Mouse (Mus musculus) limb, embryonic 14.5 days (tissue): ENCODE measurements around the gene 4930564D02Rik. TPM values are rescaled to one million over a fixed set of nuclear protein-coding genes. Genes with fewer than 3 reads are reported as not detected.
A peak's percentile ranks its signal among the peaks of the same experiment; 100 is the strongest.

Source experiments
- ATAC-seq: fragments of 200-750 bp; cut with Nextera tagmentation; 2 replicates; pipeline ENCODE4 v1.8.0; 2017; ENCODE audit warnings: low read depth, moderate number of reproducible peaks, moderate TSS enrichment; ENCODE audit not compliant: low FRiP score
- DNase-seq: peaks from one replicate; pipeline ENCODE4 v3.0.0-alpha.2; 2015; ENCODE audit warnings: low spot score
- H3K27ac ChIP-seq: fragments of 300-500 bp; sonication (generic); replicated peaks from 2 replicates; pipeline ENCODE4 v1.5.1; 2014; ENCODE audit warnings: low read depth, mild to moderate bottlenecking, low read length, moderate library complexity, mixed read lengths
- H3K27me3 ChIP-seq: fragments of 300-500 bp; sonication (generic); 2 replicates; pipeline ENCODE4 v1.6.1; 2014; ENCODE audit warnings: low read length, mixed read lengths; ENCODE audit not compliant: control insufficient read depth, insufficient read depth
- H3K36me3 ChIP-seq: fragments of 300-500 bp; sonication (generic); 2 replicates; pipeline ENCODE4 v1.6.1; 2014; ENCODE audit warnings: mild to moderate bottlenecking, low read length, moderate library complexity, mixed read lengths; ENCODE audit not compliant: control insufficient read depth, insufficient read depth
- H3K4me1 ChIP-seq: fragments of 300-500 bp; sonication (generic); 2 replicates; pipeline ENCODE4 v1.6.1; 2014; ENCODE audit warnings: antibody characterized with exemption, low read length, mixed read lengths; ENCODE audit not compliant: control insufficient read depth, insufficient read depth
- H3K4me2 ChIP-seq: fragments of 300-500 bp; sonication (generic); replicated peaks from 2 replicates; pipeline ENCODE4 v1.6.1; 2014; ENCODE audit warnings: low read depth, mild to moderate bottlenecking, low read length, moderate library complexity; ENCODE audit not compliant: severe bottlenecking
- H3K4me3 ChIP-seq: fragments of 300-500 bp; sonication (generic); replicated peaks from 2 replicates; pipeline ENCODE4 v1.5.1; 2014; ENCODE audit warnings: low read length
- H3K9ac ChIP-seq: fragments of 300-500 bp; sonication (generic); 2 replicates; pipeline ENCODE4 v1.6.1; 2014; ENCODE audit warnings: mild to moderate bottlenecking, low read depth, low read length, moderate library complexity; ENCODE audit not compliant: severe bottlenecking
- H3K9me3 ChIP-seq: fragments of 300-500 bp; sonication (generic); 2 replicates; pipeline ENCODE4 v1.6.1; 2016; ENCODE audit warnings: low read length; ENCODE audit not compliant: control insufficient read depth
- POLR2A ChIP-seq: fragments of 200-500 bp; IDR thresholded peaks from 2 replicates; pipeline ENCODE4 v1.8.0; 2012; ENCODE audit warnings: inconsistent platforms, mild to moderate bottlenecking, moderate library complexity, borderline replicate concordance; ENCODE audit not compliant: insufficient read depth, insufficient read length; ENCODE audit errors: extremely low read depth
- WGBS: fragments of 180-500 bp; shearing (Covaris S2); extraction: QIAGEN DNeasy Blood & Tissue Kit; methylation state at CpG from one replicate; pipeline ENCODE4 v1.1.7; 2014; 5-methylcytosine and 5-hydroxymethylcytosine counted together
- polyA plus RNA-seq, 2 experiments: library from polyadenylated mRNA; depleted of rRNA in 1 of 2; stranded (reverse) in 1 of 2; unstranded in 1 of 2; fragments of >200 nt; fragmentation: Nextera tagmentation in 1 of 2; extraction: Ambion mirVana in 1 of 2; gene quantifications; 2 replicates each; pipeline versions ENCODE4 v1.2.1 to v1.2.3; 2012 to 2014

Gene 4930564D02Rik
- polyA plus RNA-seq, 2 experiments: not detected

- no peaks in the 10 kb centered on the region for H3K9me3 ChIP-seq
- no peak for TF ChIP-seq POLR2A
- H3K9ac ChIP-seq: no peak overlapping the region
- peak; percentile 89 for DNase-seq
- peaks cover 22% of the 10 kb centered on the region; the same call in 1 of the 2 replicates for H3K4me1 ChIP-seq
- no peaks in the 10 kb centered on the region for H3K27me3 ChIP-seq
- WGBS: 11% methylated on average over 25 of the region's 25 CpGs
- H3K27ac ChIP-seq: no peak overlapping the region
- peak overlapping the region; percentile 39 for H3K4me2 ChIP-seq
- peak overlapping the region; percentile 11; the same call in 1 of the 2 replicates for H3K4me3 ChIP-seq
- no peaks in the 10 kb centered on the region for H3K36me3 ChIP-seq
- peak; percentile 67; the same call in 1 of the 2 replicates for ATAC-seq
Measured at GRCm38 (mm10) chr3:105058627-105059513, 7.8 kb upstream of the 4930564D02Rik start.

GRCm38 (mm10) chr3:105059911-105060310, 6.7 kb upstream of the 4930564D02Rik start:
- Histone ChIP-seq H3K27ac (no peak overlapping the region), H3K4me1 (peaks cover 22% of the 10 kb centered on the region; the same call in 1 of the 2 replicates), H3K4me2 (no peak overlapping the region), H3K9ac (no peak overlapping the region), H3K9me3 (no peaks in the 10 kb centered on the region), H3K27me3 (no peaks in the 10 kb centered on the region), H3K36me3 (no peaks in the 10 kb centered on the region), H3K4me3 (no peak overlapping the region)
- no peak for TF ChIP-seq POLR2A
- DNase-seq (no peak), ATAC-seq (no peak)
- WGBS: 66% methylated on average over 7 of the region's 7 CpGs

GRCm38 (mm10) chr3:105060992-105061391, 5.7 kb upstream of the 4930564D02Rik start:
- no peak overlapping the region for H3K4me2 ChIP-seq
- TF ChIP-seq POLR2A: no peak
- peak overlapping the region; percentile 62; the same call in 1 of the 2 replicates for H3K27ac ChIP-seq
- 12% methylated on average over 6 of the region's 6 CpGs for WGBS
- H3K4me3 ChIP-seq: no peak overlapping the region
- no peaks in the 10 kb centered on the region for H3K36me3 ChIP-seq
- H3K4me1 ChIP-seq: peaks cover 22% of the 10 kb centered on the region; the same call in 1 of the 2 replicates
- H3K9me3 ChIP-seq: no peaks in the 10 kb centered on the region
- no peak overlapping the region for H3K9ac ChIP-seq
- no peaks in the 10 kb centered on the region for H3K27me3 ChIP-seq
- DNase-seq: peak; percentile 49
- ATAC-seq: peak; percentile 27; the same call in 1 of the 2 replicates

DNA sequence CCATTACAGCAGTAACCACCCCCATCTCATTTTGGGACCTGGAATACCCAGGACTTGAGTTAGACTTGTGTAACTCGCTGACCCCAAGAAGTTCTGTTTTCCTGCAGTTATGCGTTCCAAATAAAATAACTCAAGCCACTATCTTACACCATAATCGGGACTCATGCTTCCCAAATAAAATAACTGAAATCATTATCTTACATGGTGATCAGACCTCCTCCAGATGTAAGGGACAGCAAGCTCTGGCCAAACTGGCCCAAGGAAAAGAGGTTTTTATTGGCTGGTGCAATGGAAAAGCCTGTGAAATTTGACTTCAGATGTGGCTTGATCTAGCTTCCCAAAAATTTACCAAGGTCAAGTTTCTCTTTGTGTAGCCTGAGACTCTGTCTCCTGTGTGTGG, 5.1 kb upstream of the 4930564D02Rik start:
- H3K4me1 ChIP-seq: peaks cover 22% of the 10 kb centered on the region; the same call in 1 of the 2 replicates
- WGBS: 55% methylated on average over 3 of the region's 3 CpGs
- H3K9me3 ChIP-seq: no peaks in the 10 kb centered on the region
- no peaks in the 10 kb centered on the region for H3K36me3 ChIP-seq
- TF ChIP-seq POLR2A: no peak
- H3K27ac ChIP-seq: peak overlapping the region; percentile 39; the same call in 1 of the 2 replicates
- ATAC-seq (no peak), DNase-seq (no peak)
- H3K4me3 ChIP-seq: no peak overlapping the region
- H3K27me3 ChIP-seq: no peaks in the 10 kb centered on the region
- H3K9ac ChIP-seq: no peak overlapping the region
- H3K4me2 ChIP-seq: no peak overlapping the region

GRCm38 (mm10) chr3:105061991-105062390, 4.7 kb upstream of the 4930564D02Rik start:
- H3K36me3 ChIP-seq: no peaks in the 10 kb centered on the region
- no peak overlapping the region for H3K4me2 ChIP-seq
- no peak for DNase-seq
- no peaks in the 10 kb centered on the region for H3K9me3 ChIP-seq
- no peak for ATAC-seq
- H3K27me3 ChIP-seq: no peaks in the 10 kb centered on the region
- H3K4me3 ChIP-seq: no peak overlapping the region
- H3K9ac ChIP-seq: no peak overlapping the region
- 0 out of 2 replicates have a peak overlapping the region, but pooled peaks have one; percentile 39 for H3K27ac ChIP-seq
- 45% methylated on average over 1 of the region's 1 CpGs for WGBS
- H3K4me1 ChIP-seq: peaks cover 22% of the 10 kb centered on the region; the same call in 1 of the 2 replicates
- no peak for TF ChIP-seq POLR2A
